Mouse (Mus musculus): ENCODE data around the gene Myadml2.

- TF ChIP-seq CTCF (IDR thresholded peaks at IDR 0.05; ENCODE audit: low read depth) (no peak), EP300 (IDR thresholded peaks at IDR 0.05; ENCODE audit: low read depth) (no peak)
Observed at GRCm38 (mm10) chr11:120684086-120684485, 36.1 kb upstream of the Myadml2 start.

All from heart, postnatal 0 days (tissue).